Mouse (Mus musculus): Measurements from ENCODE around the gene Orc3. TPM values are rescaled to one million over a fixed set of nuclear protein-coding genes. Genes with fewer than 3 reads are reported as not detected.
A peak's percentile ranks its signal among the peaks of the same experiment; 100 is the strongest.
"Not testable (repeated sequence)": the region's sequence is repeated elsewhere in the genome, so short reads cannot be mapped to it uniquely, and the experiment has no call there.

Gene Orc3
- polyA plus RNA-seq, 1 experiment from 2014 or later, result 108 TPM

- WGBS, result 91% methylated on average over 6 of the region's 6 CpGs
- H3K4me1 ChIP-seq, result no peaks in the 10 kb centered on the region
- peaks cover 58% of the 10 kb centered on the region for H3K36me3 ChIP-seq (replicated peaks)
These were observed 11.7 kb upstream of the Orc3 start for GRCm38 (mm10) chr4:34626401-34626800.

GRCm38 (mm10) chr4:34625556-34625955 is 10.8 kb upstream of the Orc3 start:
- Histone ChIP-seq H3K4me3 (no peak overlapping the region), H3K36me3 (replicated peaks) (peaks cover 51% of the 10 kb centered on the region), H3K4me1 (no peaks in the 10 kb centered on the region), H3K27me3 (ENCODE audit: poor library complexity, severe bottlenecking) (no peaks in the 10 kb centered on the region), H3K27ac (no peak overlapping the region), H3K9me3 (no peaks in the 10 kb centered on the region)
- DNase-seq (ENCODE audit: extremely low spot score, low spot score), result no peak
- WGBS, result 87% methylated on average over 4 of the region's 4 CpGs

More at GRCm38 (mm10) chr4:34626401-34626800, 11.7 kb upstream of the Orc3 start:
- no peak for DNase-seq (ENCODE audit: extremely low spot score, low spot score)
- no peak overlapping the region for H3K4me3 ChIP-seq
- H3K27ac ChIP-seq, result no peak overlapping the region
- H3K27me3 ChIP-seq (ENCODE audit: poor library complexity, severe bottlenecking), result no peaks in the 10 kb centered on the region
- H3K9me3 ChIP-seq, result no peaks in the 10 kb centered on the region

- DNase-seq (ENCODE audit: extremely low spot score, low spot score), result no peak
- Histone ChIP-seq H3K27ac (peak overlapping the region; percentile 94), H3K36me3 (replicated peaks) (0 out of 2 replicates have a peak, but pooled peaks cover 6% of the 10 kb centered on the region), H3K4me1 (peaks cover 26% of the 10 kb centered on the region), H3K4me3 (peak overlapping the region; percentile 82), H3K9me3 (no peaks in the 10 kb centered on the region), H3K27me3 (ENCODE audit: poor library complexity, severe bottlenecking) (no peaks in the 10 kb centered on the region)
- WGBS, result 59% methylated on average over 8 of the region's 8 CpGs
These were observed 1.4 kb upstream of the Orc3 start for GRCm38 (mm10) chr4:34616146-34616545.

GRCm38 (mm10) chr4:34615303-34615702 is 559 bp upstream of the Orc3 start:
- peaks cover 12% of the 10 kb centered on the region for H3K36me3 ChIP-seq (replicated peaks)
- H3K27me3 ChIP-seq (ENCODE audit: poor library complexity, severe bottlenecking), result no peaks in the 10 kb centered on the region
- peaks cover 26% of the 10 kb centered on the region for H3K4me1 ChIP-seq
- WGBS, result 3% methylated on average over 13 of the region's 13 CpGs
- peak overlapping the region; percentile 82 for H3K4me3 ChIP-seq
- H3K9me3 ChIP-seq, result no peaks in the 10 kb centered on the region
- no peak for DNase-seq (ENCODE audit: extremely low spot score, low spot score)
- H3K27ac ChIP-seq, result peak overlapping the region; percentile 94

- no peaks in the 10 kb centered on the region for H3K27me3 ChIP-seq (ENCODE audit: poor library complexity, severe bottlenecking)
- H3K4me3 ChIP-seq, result peak overlapping the region; percentile 82
- H3K9me3 ChIP-seq, result no peaks in the 10 kb centered on the region
- no peak for DNase-seq (ENCODE audit: extremely low spot score, low spot score)
- H3K36me3 ChIP-seq (replicated peaks), result peaks cover 23% of the 10 kb centered on the region
- 80% methylated on average over 6 of the region's 6 CpGs for WGBS
- peak overlapping the region; percentile 94; the same call in 1 of the 2 replicates for H3K27ac ChIP-seq
- H3K4me1 ChIP-seq, result peaks cover 26% of the 10 kb centered on the region
These were observed 1.1 kb downstream of the Orc3 start for GRCm38 (mm10) chr4:34613571-34614145.

GRCm38 (mm10) chr4:34606658-34607057 is 8.1 kb downstream of the Orc3 start:
- H3K4me3 ChIP-seq, result no peak overlapping the region
- H3K4me1 ChIP-seq, result no peaks in the 10 kb centered on the region
- DNase-seq (ENCODE audit: extremely low spot score, low spot score), result no peak
- WGBS, result 94% methylated on average over 10 of the region's 10 CpGs
- H3K27me3 ChIP-seq (ENCODE audit: poor library complexity, severe bottlenecking), result no peaks in the 10 kb centered on the region
- peaks cover 82% of the 10 kb centered on the region for H3K36me3 ChIP-seq (replicated peaks)
- no peak overlapping the region for H3K27ac ChIP-seq
- H3K9me3 ChIP-seq, result no peaks in the 10 kb centered on the region

GRCm38 (mm10) chr4:34603123-34603522 is 11.6 kb downstream of the Orc3 start:
- no peak overlapping the region for H3K27ac ChIP-seq
- no peak overlapping the region for H3K4me3 ChIP-seq
- H3K27me3 ChIP-seq (ENCODE audit: poor library complexity, severe bottlenecking), result no peaks in the 10 kb centered on the region
- DNase-seq (ENCODE audit: extremely low spot score, low spot score), result no peak
- WGBS, result 95% methylated on average over 6 of the region's 6 CpGs
- no peaks in the 10 kb centered on the region for H3K4me1 ChIP-seq
- peaks cover 91% of the 10 kb centered on the region for H3K36me3 ChIP-seq (replicated peaks)
- no peaks in the 10 kb centered on the region for H3K9me3 ChIP-seq

GRCm38 (mm10) chr4:34584871-34585607 is 29.7 kb downstream of the Orc3 start:
- no peak for DNase-seq (ENCODE audit: extremely low spot score, low spot score)
- Histone ChIP-seq H3K4me1 (no peaks in the 10 kb centered on the region), H3K9me3 (no peaks in the 10 kb centered on the region), H3K4me3 (no peak overlapping the region), H3K27me3 (ENCODE audit: poor library complexity, severe bottlenecking) (no peaks in the 10 kb centered on the region), H3K36me3 (replicated peaks) (peaks cover 84% of the 10 kb centered on the region), H3K27ac (no peak overlapping the region)
- 87% methylated on average over 7 of the region's 7 CpGs for WGBS

GRCm38 (mm10) chr4:34583427-34583826 is 31.3 kb downstream of the Orc3 start:
- Histone ChIP-seq H3K4me3 (no peak overlapping the region), H3K9me3 (no peaks in the 10 kb centered on the region), H3K4me1 (no peaks in the 10 kb centered on the region), H3K36me3 (replicated peaks) (peaks cover 88% of the 10 kb centered on the region), H3K27ac (no peak overlapping the region), H3K27me3 (ENCODE audit: poor library complexity, severe bottlenecking) (no peaks in the 10 kb centered on the region)
- DNase-seq (ENCODE audit: extremely low spot score, low spot score), result no peak
- WGBS, result 94% methylated on average over 3 of the region's 3 CpGs

GRCm38 (mm10) chr4:34582476-34582875 is 32.3 kb downstream of the Orc3 start:
- WGBS, result 81% methylated on average over 5 of the region's 5 CpGs
- no peak for DNase-seq (ENCODE audit: extremely low spot score, low spot score)
- H3K27ac ChIP-seq, result no peak overlapping the region
- no peak overlapping the region for H3K4me3 ChIP-seq
- no peaks in the 10 kb centered on the region for H3K4me1 ChIP-seq
- no peaks in the 10 kb centered on the region for H3K27me3 ChIP-seq (ENCODE audit: poor library complexity, severe bottlenecking)
- H3K36me3 ChIP-seq (replicated peaks), result peaks cover 95% of the 10 kb centered on the region
- no peaks in the 10 kb centered on the region for H3K9me3 ChIP-seq

- Histone ChIP-seq H3K4me1 (no peaks in the 10 kb centered on the region), H3K27me3 (ENCODE audit: poor library complexity, severe bottlenecking) (no peaks in the 10 kb centered on the region), H3K4me3 (no peak overlapping the region), H3K27ac (no peak overlapping the region), H3K36me3 (replicated peaks) (peaks cover 95% of the 10 kb centered on the region), H3K9me3 (no peaks in the 10 kb centered on the region)
- DNase-seq (ENCODE audit: extremely low spot score, low spot score), result no peak
- whole genome bisulfite sequencing, result 84% methylated on average over 7 of the region's 7 CpGs
These were observed 32.8 kb downstream of the Orc3 start for GRCm38 (mm10) chr4:34581990-34582389.

- H3K27ac ChIP-seq; H3K9me3 ChIP-seq; H3K27me3 ChIP-seq (ENCODE audit: poor library complexity, severe bottlenecking); H3K4me1 ChIP-seq; DNase-seq (ENCODE audit: extremely low spot score, low spot score); H3K4me3 ChIP-seq: not testable (repeated sequence)
- H3K36me3 ChIP-seq (replicated peaks), result peaks cover 97% of the 10 kb centered on the region
- WGBS, result 86% methylated on average over 1 of the region's 1 CpGs
These were observed 33.3 kb downstream of the Orc3 start for GRCm38 (mm10) chr4:34581489-34581888.

GRCm38 (mm10) chr4:34579215-34579614 is 35.5 kb downstream of the Orc3 start:
- Histone ChIP-seq H3K4me1 (no peaks in the 10 kb centered on the region), H3K27me3 (ENCODE audit: poor library complexity, severe bottlenecking) (no peaks in the 10 kb centered on the region), H3K27ac (no peak overlapping the region), H3K36me3 (replicated peaks) (peaks cover 100% of the 10 kb centered on the region), H3K4me3 (no peak overlapping the region), H3K9me3 (no peaks in the 10 kb centered on the region)
- no peak for DNase-seq (ENCODE audit: extremely low spot score, low spot score)
- whole genome bisulfite sequencing, result 97% methylated on average over 1 of the region's 1 CpGs

All from forebrain, embryonic 10.5 days (tissue).